Mouse (Mus musculus): ENCODE measurements around the gene Zfand3. TPM values are rescaled to one million over a fixed set of nuclear protein-coding genes. Genes with fewer than 3 reads are reported as not detected.

Gene Zfand3
- polyA plus RNA-seq, 1 experiment, result 122 TPM

- DNase-seq, result no peak
- TF ChIP-seq POLR2A (IDR thresholded peaks at IDR 0.05; ENCODE audit: borderline replicate concordance, extremely low read depth, low read depth, low read length), result no peak
- no peak for TF ChIP-seq CTCF (IDR thresholded peaks at IDR 0.05; ENCODE audit: insufficient read depth, low read length)
- peaks cover 19% of the 10 kb centered on the region for H3K4me1 ChIP-seq (ENCODE audit: control insufficient read depth, insufficient read depth, low read length)
- no peak overlapping the region for H3K4me3 ChIP-seq (replicated peaks; ENCODE audit: extremely low read depth, low read depth, low read length)
- 62% methylated on average over 3 of the region's 3 CpGs for WGBS
Observed at GRCm38 (mm10) chr17:30058594-30058993, 54.1 kb downstream of the Zfand3 start.

GRCm38 (mm10) chr17:30059066-30059465 is 54.5 kb downstream of the Zfand3 start:
- H3K4me1 ChIP-seq (ENCODE audit: control insufficient read depth, insufficient read depth, low read length), result peaks cover 19% of the 10 kb centered on the region
- H3K4me3 ChIP-seq (replicated peaks; ENCODE audit: extremely low read depth, low read depth, low read length), result no peak overlapping the region
- TF ChIP-seq CTCF (IDR thresholded peaks at IDR 0.05; ENCODE audit: insufficient read depth, low read length) (no peak), POLR2A (IDR thresholded peaks at IDR 0.05; ENCODE audit: borderline replicate concordance, extremely low read depth, low read depth, low read length) (no peak)
- DNase-seq, result no peak
- WGBS, result 51% methylated on average over 5 of the region's 5 CpGs

DNA sequence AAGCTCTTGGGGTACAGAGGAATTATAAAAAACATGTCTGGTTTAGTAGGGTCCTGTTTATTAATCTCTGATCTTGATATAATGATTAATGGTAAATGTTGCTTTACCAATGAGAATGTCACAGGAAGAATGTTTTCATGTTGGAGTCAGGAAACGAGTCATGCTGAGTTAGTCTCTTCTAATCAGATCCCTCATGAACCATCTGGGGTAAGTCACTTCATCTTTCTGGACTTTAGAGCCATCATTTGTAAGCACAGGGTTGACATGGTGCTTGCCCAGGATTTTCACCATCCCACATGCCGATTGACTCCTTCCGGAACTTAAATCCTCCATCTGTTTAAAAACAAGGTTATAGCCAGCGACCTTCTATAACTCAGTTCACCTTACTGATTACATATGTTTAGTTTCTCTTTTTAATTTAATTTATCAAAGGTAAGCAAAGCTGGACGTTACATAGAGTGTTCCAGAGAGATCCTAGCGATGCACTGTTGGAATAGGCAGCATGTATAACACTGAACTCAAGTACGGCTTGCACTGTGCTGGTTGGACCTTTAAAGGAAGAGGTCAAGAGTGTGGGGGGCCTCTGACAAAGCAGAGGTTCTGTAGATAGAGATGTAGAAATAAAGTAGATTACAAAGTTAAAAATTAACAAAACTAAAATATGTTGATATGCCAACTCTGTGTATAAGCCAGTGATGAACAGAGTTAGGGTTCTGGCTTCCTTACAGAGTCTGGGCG is 56.7 kb downstream of the Zfand3 start:
- WGBS, result 72% methylated on average over 8 of the region's 8 CpGs
- DNase-seq, result no peak
- H3K4me3 ChIP-seq (replicated peaks; ENCODE audit: extremely low read depth, low read depth, low read length), result no peak overlapping the region
- TF ChIP-seq CTCF (IDR thresholded peaks at IDR 0.05; ENCODE audit: insufficient read depth, low read length), result no peak
- no peak for TF ChIP-seq POLR2A (IDR thresholded peaks at IDR 0.05; ENCODE audit: borderline replicate concordance, extremely low read depth, low read depth, low read length)
- H3K4me1 ChIP-seq (ENCODE audit: control insufficient read depth, insufficient read depth, low read length), result peaks cover 19% of the 10 kb centered on the region

DNA sequence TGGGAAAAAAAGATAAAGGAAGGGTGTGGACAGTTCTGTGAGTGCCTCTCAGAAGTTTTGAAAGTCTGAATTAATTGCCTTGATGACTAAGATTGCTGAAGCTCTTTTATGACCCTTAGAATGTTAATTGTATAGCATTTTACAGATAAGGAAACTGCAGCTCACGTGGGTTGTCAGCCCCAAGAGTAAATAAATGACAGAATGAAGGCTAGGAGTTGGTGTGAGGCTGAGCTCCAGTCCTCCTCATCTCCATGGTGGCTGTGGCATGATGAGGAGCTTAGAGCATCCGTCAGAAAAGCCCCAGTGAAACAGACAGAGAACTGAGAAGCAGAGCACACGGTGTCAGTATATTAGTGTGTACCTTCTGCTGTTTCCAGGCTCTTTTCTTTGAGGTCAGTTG is 59.3 kb downstream of the Zfand3 start:
- no peak for TF ChIP-seq CTCF (IDR thresholded peaks at IDR 0.05; ENCODE audit: insufficient read depth, low read length)
- TF ChIP-seq POLR2A (IDR thresholded peaks at IDR 0.05; ENCODE audit: borderline replicate concordance, extremely low read depth, low read depth, low read length), result no peak
- 48% methylated on average over 3 of the region's 3 CpGs for WGBS
- no peak for DNase-seq
- H3K4me1 ChIP-seq (ENCODE audit: control insufficient read depth, insufficient read depth, low read length), result peaks cover 10% of the 10 kb centered on the region; the same call in 1 of the 2 replicates
- no peak overlapping the region for H3K4me3 ChIP-seq (replicated peaks; ENCODE audit: extremely low read depth, low read depth, low read length)

GRCm38 (mm10) chr17:30064746-30065145 is 60.2 kb downstream of the Zfand3 start:
- no peak for DNase-seq
- TF ChIP-seq CTCF (IDR thresholded peaks at IDR 0.05; ENCODE audit: insufficient read depth, low read length), result no peak
- no peak for TF ChIP-seq POLR2A (IDR thresholded peaks at IDR 0.05; ENCODE audit: borderline replicate concordance, extremely low read depth, low read depth, low read length)
- WGBS, result 52% methylated on average over 4 of the region's 4 CpGs
- Histone ChIP-seq H3K4me3 (replicated peaks; ENCODE audit: extremely low read depth, low read depth, low read length) (no peak overlapping the region), H3K4me1 (ENCODE audit: control insufficient read depth, insufficient read depth, low read length) (peaks cover 4% of the 10 kb centered on the region; the same call in 1 of the 2 replicates)

- no peak for TF ChIP-seq POLR2A (IDR thresholded peaks at IDR 0.05; ENCODE audit: borderline replicate concordance, extremely low read depth, low read depth, low read length)
- TF ChIP-seq CTCF (IDR thresholded peaks at IDR 0.05; ENCODE audit: insufficient read depth, low read length), result no peak
- 70% methylated on average over 3 of the region's 3 CpGs for WGBS
- Histone ChIP-seq H3K4me3 (replicated peaks; ENCODE audit: extremely low read depth, low read depth, low read length) (no peak overlapping the region), H3K4me1 (ENCODE audit: control insufficient read depth, insufficient read depth, low read length) (peaks cover 13% of the 10 kb centered on the region)
- no peak for DNase-seq
Observed at GRCm38 (mm10) chr17:30069776-30070175, 65.2 kb downstream of the Zfand3 start.

DNA sequence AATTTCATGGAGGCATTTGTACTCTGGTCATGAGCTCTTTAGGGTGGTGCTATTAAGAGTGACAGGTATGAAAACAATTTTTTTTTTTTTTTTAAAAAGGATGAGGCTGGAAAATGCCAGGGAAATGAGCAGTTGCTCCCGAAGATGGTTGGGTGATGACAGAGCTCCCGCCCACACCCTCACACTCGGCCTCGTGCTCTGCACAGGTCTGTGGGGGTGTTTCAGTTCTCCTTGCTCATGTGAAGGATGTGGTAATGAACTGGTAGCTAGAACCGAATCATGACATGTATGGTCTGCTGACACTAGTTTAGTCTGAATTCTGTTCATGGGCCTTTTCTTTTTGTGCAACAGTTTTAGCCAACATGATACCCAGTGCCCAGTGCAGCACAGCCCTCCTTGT is 66.1 kb downstream of the Zfand3 start:
- 62% methylated on average over 5 of the region's 5 CpGs for WGBS
- peaks cover 13% of the 10 kb centered on the region for H3K4me1 ChIP-seq (ENCODE audit: control insufficient read depth, insufficient read depth, low read length)
- no peak overlapping the region for H3K4me3 ChIP-seq (replicated peaks; ENCODE audit: extremely low read depth, low read depth, low read length)
- no peak for DNase-seq
- TF ChIP-seq POLR2A (IDR thresholded peaks at IDR 0.05; ENCODE audit: borderline replicate concordance, extremely low read depth, low read depth, low read length), result no peak
- TF ChIP-seq CTCF (IDR thresholded peaks at IDR 0.05; ENCODE audit: insufficient read depth, low read length), result no peak

GRCm38 (mm10) chr17:30072613-30073012 is 68.1 kb downstream of the Zfand3 start:
- no peak for DNase-seq
- TF ChIP-seq POLR2A (IDR thresholded peaks at IDR 0.05; ENCODE audit: borderline replicate concordance, extremely low read depth, low read depth, low read length), result no peak
- Histone ChIP-seq H3K4me3 (replicated peaks; ENCODE audit: extremely low read depth, low read depth, low read length) (no peak overlapping the region), H3K4me1 (ENCODE audit: control insufficient read depth, insufficient read depth, low read length) (peaks cover 15% of the 10 kb centered on the region)
- WGBS, result 65% methylated on average over 3 of the region's 3 CpGs

DNA sequence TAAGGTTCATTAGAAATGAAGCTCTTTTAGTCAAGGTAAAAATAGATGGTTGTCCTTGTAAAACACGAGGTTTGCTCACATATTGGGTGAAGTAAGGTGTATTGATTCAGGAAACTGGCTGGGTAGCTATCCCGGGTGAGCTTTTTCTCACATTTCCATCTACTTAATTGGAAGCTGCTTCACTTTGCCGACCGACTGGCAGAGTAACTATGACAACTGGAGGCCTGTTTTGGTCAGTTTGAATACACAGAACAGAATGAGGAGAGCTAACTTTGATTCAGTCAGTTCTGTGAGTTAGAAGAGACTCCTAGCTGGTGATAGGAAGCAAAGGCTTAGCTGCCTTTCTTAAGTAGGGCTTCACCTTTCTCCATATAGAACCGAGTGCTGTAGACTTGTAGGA is 71.4 kb downstream of the Zfand3 start:
- 42% methylated on average over 5 of the region's 5 CpGs for WGBS
- Histone ChIP-seq H3K4me1 (ENCODE audit: control insufficient read depth, insufficient read depth, low read length) (peaks cover 15% of the 10 kb centered on the region), H3K4me3 (replicated peaks; ENCODE audit: extremely low read depth, low read depth, low read length) (no peak overlapping the region)
- no peak for TF ChIP-seq POLR2A (IDR thresholded peaks at IDR 0.05; ENCODE audit: borderline replicate concordance, extremely low read depth, low read depth, low read length)
- TF ChIP-seq CTCF (IDR thresholded peaks at IDR 0.05; ENCODE audit: insufficient read depth, low read length), result no peak
- no peak for DNase-seq

DNA sequence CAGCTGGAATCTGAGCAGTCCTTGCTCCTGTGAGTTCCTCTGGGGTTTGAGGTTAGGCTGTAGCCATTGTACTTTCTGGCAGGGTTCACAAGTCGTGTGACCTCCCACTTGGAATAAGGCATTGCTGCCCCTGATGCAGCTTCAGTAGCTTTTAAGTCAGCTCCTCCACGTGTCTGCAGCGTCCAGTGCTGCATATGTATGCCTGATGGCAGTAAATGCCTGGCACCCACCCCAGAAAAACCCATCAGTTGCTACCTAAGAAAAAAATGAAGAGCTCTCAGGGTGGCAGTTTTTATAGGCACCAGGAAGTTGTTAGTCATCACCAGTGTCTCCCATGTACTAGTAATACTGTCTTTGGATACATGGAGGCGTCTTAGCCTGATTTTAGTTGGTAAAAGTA is 79.5 kb downstream of the Zfand3 start:
- DNase-seq, result no peak
- Histone ChIP-seq H3K4me3 (replicated peaks; ENCODE audit: extremely low read depth, low read depth, low read length) (no peak overlapping the region), H3K4me1 (ENCODE audit: control insufficient read depth, insufficient read depth, low read length) (peaks cover 4% of the 10 kb centered on the region; the same call in 1 of the 2 replicates)
- no peak for TF ChIP-seq POLR2A (IDR thresholded peaks at IDR 0.05; ENCODE audit: borderline replicate concordance, extremely low read depth, low read depth, low read length)
- TF ChIP-seq CTCF (IDR thresholded peaks at IDR 0.05; ENCODE audit: insufficient read depth, low read length), result no peak
- 60% methylated on average over 4 of the region's 4 CpGs for WGBS
